Mouse (Mus musculus): Measurements from ENCODE around the gene Babam1. TPM values are rescaled to one million over a fixed set of nuclear protein-coding genes. Genes with fewer than 3 reads are reported as not detected.
A peak's percentile ranks its signal among the peaks of the same experiment; 100 is the strongest.

Gene Babam1
- total RNA-seq (2021) = 10 to 100 TPM; 75.8 to 88.0 TPM

- peak; percentile 95 for DNase-seq
- intact Hi-C loops (cut with DNase I) = no loop called here
Measured at GRCm38 (mm10) chr8:71396639-71397305, at the start of gene Babam1. TSS of gene Babam1 (plus strand) at chr8:71396861.

GRCm38 (mm10) chr8:71351117-71351516 lies 45.5 kb upstream of the Babam1 start:
- no peak for DNase-seq
- intact Hi-C loops (cut with DNase I) = no loop called here

GRCm38 (mm10) chr8:71351520-71351919 lies 45.1 kb upstream of the Babam1 start:
- DNase-seq = no peak

DNA sequence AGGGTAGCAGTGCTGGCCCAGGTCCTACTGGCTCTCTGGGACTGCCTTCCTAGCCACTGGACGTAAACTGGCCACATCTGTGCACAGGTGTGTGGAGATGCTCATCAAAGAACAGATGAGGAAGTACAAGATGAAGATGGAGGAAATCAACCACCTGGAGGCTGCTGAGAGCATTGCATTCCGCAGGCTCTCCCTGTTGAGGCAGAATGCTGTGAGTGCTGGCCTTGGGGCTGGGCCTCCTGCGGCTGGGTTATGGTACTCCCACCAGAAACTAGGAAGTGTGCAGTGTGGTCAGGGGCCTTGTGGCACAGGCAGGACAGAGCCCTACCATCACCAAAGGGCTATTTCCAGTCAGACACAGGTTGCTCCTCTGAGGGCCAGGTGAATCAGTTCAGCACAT lies 38.6 kb upstream of the Babam1 start:
- intact Hi-C loops (cut with DNase I) = no loop called here
- DNase-seq = no peak

More at GRCm38 (mm10) chr8:71351520-71351919, 45.1 kb upstream of the Babam1 start:
- intact Hi-C loops (cut with DNase I) = no loop called here

- intact Hi-C loops (cut with DNase I) = loop anchor here (10.0 kb wide), 1 partner anchor 472 kb away; the partner anchor contains the start of genes Rpl18a and Slc5a5
- peak; percentile 87 for DNase-seq
Measured at GRCm38 (mm10) chr8:71366771-71367528, 29.7 kb upstream of the Babam1 start, which contains the start of gene Use1. TSS of gene Use1 (plus strand) at chr8:71366848.

DNA sequence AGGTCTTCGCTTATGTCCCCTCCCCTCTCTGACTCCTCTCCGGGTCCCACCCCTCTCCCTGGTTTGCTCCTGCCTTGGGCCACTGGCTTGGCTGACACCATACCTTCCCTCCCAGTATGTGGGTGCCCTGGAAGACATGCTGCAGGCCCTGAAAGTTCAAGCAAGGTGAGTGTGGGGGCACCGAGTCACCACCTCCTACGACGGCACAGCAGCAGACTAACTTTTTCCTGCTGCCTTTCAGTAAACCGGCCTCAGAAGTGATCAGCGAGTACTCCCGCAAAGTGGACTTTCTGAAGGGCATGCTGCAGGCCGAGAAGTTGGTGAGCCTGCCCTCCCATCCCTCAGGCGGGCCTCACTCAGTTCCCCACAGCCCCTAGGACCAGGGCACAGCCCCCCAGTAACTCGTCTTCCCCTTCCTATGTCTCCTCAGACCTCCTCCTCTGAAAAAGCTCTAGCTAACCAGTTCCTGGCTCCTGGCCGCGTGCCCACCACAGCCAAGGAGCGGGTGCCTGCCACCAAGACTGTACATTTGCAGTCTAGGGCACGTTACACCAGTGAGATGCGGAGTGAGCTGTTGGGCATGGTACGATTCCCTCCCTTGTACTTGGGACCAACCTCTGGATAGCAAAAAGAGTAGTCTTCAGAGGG lies 29.0 kb upstream of the Babam1 start:
- intact Hi-C loops (cut with DNase I) = loop anchor here (10.0 kb wide), 1 partner anchor 473 kb away; the partner anchor contains the start of genes Rpl18a and Slc5a5
- no peak for DNase-seq

GRCm38 (mm10) chr8:71368366-71368765 lies 28.3 kb upstream of the Babam1 start:
- DNase-seq = no peak
- intact Hi-C loops (cut with DNase I) = loop anchor here (10.0 kb wide), 1 partner anchor 474 kb away; the partner anchor contains the start of genes Rpl18a and Slc5a5

- DNase-seq = no peak
- intact Hi-C loops (cut with DNase I) = loop anchor here (10.0 kb wide), 1 partner anchor 474 kb away; the partner anchor contains the start of genes Rpl18a and Slc5a5
Measured at GRCm38 (mm10) chr8:71369040-71369718, 27.5 kb upstream of the Babam1 start.

DNA sequence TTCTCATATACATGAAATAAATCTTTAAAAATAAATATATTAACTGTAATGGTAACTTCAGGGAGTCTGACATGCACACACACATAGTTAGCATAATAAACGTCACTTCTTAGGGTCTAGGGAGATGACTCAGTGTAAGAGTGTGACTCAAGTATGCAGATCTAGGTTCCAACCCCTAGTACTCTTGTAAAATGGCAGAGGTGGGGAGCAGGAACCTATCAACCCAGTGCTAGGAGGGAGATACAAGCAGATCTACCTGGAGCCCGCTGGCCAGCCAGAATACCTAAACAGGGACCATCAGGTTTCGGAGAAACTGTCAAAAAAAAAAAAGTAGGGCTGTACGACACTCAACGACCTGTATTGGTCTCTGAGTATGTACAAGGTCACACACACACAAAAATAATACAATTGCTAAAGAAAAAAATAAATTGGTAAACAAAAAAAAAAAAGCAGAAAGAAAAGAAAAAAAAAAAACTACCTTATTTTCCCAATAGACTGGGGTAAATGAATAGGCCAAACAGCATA lies 25.9 kb upstream of the Babam1 start:
- intact Hi-C loops (cut with DNase I) = no loop called here
- DNase-seq = no peak

- DNase-seq = peak; percentile 97
- intact Hi-C loops (cut with DNase I) = no loop called here
Measured at GRCm38 (mm10) chr8:71371236-71371848, 25.3 kb upstream of the Babam1 start, which contains the start of gene Ocel1. TSS of gene Ocel1 (plus strand) at chr8:71371298.

DNA sequence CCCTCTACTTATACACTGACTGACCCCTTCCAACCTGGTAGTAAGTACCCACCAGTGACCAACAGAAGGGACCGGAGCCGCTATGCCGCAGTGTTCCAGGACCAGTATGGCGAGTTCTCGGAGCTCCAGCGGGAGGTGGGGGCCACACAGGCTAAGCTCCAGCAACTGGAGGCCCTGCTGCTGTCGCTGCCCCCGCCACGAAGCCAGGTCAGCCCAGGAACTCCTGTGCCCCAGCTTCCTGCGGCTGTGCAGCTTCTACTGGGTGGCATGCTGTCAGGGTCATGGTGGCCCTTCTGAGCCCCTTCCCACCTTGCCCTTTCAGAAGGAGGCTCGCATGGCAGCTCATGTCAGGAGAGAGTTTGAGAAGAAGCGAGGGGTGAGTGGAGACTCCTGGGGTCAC lies 24.2 kb upstream of the Babam1 start:
- intact Hi-C loops (cut with DNase I) = no loop called here
- DNase-seq = no peak

DNA sequence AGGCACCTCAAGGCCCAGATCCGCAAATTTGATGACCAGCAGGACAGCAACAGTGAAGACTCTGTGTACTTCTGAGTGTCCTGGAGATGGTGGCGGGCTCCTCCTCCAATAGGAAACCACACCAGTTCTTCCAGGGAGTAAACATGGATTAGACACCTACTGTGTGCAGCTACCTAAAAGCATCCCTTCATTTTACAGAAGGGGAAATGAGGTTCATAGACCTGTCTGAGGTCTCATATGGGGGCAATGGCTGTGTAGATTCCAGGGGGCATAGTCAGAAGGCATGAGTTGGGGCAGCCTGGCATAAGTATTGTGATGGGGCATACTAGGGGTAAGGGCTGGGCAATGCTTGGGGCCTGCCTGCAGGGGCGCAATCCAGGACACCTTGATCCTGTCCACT lies 23.7 kb upstream of the Babam1 start:
- intact Hi-C loops (cut with DNase I) = no loop called here
- no peak for DNase-seq

GRCm38 (mm10) chr8:71374616-71375206 lies 21.9 kb upstream of the Babam1 start:
- intact Hi-C loops (cut with DNase I) = no loop called here
- no peak for DNase-seq

DNA sequence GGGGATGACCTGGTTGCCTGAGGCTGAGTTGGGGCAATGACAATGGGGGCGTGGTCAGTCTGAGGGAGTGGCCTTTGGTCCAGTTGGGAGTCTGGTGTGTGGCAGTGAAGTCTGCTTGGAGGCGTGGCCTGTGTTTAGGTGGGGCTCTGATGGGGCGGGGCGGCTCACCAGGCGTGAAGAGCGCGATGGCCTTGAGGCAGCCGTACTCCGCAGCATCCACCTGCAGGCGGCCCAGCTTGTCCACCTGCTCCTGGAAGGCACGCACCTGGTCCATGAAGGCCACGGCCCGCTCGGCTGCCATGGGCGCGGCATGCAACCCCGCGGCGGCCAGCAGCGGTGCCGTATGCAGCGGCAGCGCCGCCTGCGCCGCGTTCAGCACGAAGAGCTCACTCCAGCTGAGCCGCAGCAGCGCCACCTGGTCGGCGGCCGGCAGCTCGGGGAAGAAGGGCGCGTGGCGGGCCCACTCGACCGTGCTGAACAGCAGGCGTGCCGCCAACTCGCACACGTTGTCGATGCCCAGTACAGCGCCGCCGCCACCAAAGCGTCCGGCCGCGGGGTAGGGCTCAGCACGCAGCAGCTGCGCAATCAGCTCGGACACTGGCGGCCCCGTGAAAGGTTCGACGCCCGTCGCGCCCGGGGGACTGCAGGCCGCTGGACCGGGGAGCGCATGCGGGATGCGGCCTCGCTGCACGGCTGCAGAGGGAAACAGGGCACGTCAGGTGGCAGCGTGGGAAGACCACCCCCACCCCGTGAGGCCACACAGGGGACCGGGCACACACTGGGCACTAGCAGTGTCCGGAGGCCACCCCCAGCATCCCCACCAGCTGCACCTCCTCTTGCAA lies 20.9 kb upstream of the Babam1 start:
- intact Hi-C loops (cut with DNase I) = no loop called here
- peak; percentile 65 for DNase-seq

DNA sequence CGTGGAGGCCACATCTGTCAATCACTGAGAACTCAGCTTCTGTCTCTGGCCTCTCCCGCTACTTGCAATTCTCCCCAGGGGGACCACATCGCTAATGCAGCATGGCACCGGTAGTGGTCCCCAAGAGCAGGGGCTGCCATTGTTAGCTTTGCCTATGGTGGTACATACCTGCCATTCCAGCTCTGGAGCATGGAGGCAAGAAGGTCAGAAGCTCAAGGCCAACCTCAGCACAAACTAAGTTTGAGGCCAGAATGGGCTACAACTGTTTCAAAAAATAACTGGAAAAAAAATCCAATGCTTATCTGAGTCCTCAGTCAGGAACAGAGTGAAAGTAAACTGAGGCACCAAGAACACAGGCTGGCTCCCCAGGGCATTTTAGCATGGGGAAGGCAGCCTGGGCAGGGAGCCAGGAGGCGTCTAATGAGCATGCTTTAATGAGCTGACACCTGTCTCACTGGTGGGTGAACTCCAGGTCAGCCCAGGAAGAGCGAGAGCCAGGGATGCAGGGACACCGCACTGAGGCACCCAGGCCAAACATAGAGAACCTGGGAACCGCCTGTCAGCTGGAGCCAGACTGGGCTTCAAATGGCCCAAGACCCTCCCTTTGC lies 20.1 kb upstream of the Babam1 start:
- intact Hi-C loops (cut with DNase I) = no loop called here

GRCm38 (mm10) chr8:71379008-71379407 lies 17.7 kb upstream of the Babam1 start:
- DNase-seq = no peak
- intact Hi-C loops (cut with DNase I) = no loop called here

More for the DNA sequence above, 20.1 kb upstream of the Babam1 start:
- no peak for DNase-seq

- DNase-seq = no peak
- intact Hi-C loops (cut with DNase I) = no loop called here
Measured at GRCm38 (mm10) chr8:71379512-71380075, 17.1 kb upstream of the Babam1 start.

Data from left cerebral cortex, postnatal 4 days (tissue).